Mouse (Mus musculus): ENCODE data around the gene Got2.

The Got2 gene

DNA sequence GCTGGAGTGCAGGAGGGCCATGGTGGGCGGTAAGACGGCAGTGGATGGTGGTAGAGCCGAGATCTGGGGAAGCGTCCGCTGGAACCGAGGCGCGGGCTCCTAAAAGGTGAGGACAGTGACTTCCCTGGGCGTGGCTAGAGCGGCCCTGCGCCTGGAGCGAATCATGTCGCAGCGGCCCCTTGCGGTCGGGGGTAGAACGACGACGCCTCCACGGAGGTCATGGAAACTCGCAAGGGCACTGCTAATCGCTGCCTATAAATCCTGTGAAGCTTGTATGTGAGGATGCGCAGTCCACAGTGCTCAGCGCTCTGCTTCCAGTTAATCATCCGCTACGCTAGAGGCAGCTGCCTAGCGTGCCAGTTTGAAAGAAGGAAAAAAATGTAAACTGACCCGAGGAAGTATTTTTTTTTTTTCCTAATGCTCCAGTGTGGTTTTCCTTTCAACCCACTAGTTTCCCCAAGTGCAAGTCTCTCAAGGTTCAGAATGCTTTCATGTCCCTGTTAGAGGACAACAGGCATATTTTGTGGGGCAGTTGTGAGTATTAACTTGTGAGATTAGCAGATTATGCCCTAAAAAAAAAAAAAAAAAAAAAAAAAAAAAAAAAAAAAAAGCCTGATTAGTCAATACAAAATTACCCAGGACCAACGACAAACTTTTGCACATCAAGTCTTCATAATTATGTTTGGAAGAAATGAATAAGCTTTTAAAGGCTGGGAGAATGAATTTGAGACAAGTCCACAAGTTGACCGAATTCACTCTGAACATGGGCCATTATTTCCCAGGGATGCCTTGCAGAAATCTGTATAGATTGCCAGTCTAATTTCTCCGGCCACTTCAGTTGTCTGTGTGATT lies at the start of gene Got2:
Gene Got2 (minus strand): TSS at position 263 of the 852 bp plus-strand sequence.
- DNase-seq (ENCODE audit: low read depth, low spot score) = peak; percentile 86

- DNase-seq (ENCODE audit: low read depth, low spot score) = no peak
Observed at GRCm38 (mm10) chr8:95932841-95933240, 44.5 kb upstream of the Got2 start.

GRCm38 (mm10) chr8:95929821-95930220 lies 41.5 kb upstream of the Got2 start:
- DNase-seq (ENCODE audit: low read depth, low spot score) = no peak

DNA sequence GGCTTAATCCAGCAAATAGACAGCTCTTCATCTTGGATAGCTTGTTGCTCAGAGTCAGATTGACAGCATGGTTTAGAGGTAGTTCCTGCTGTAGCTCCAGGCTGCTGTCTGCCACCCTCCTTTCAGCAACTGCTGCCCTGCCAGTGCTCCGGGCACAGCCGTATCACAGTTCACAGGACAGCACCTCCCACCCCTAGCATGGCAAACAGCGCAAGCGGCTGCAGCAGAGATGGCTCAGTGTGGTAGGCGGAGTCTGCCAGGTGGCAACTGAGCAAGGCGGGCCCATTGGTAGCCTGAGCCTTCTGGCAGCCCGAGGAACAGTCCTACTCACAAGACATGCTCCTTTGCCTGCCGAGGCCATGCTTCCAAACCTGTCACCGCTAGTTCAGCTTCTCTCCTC lies 27.8 kb upstream of the Got2 start:
- peak; percentile 17 for DNase-seq (ENCODE audit: low read depth, low spot score)

DNA sequence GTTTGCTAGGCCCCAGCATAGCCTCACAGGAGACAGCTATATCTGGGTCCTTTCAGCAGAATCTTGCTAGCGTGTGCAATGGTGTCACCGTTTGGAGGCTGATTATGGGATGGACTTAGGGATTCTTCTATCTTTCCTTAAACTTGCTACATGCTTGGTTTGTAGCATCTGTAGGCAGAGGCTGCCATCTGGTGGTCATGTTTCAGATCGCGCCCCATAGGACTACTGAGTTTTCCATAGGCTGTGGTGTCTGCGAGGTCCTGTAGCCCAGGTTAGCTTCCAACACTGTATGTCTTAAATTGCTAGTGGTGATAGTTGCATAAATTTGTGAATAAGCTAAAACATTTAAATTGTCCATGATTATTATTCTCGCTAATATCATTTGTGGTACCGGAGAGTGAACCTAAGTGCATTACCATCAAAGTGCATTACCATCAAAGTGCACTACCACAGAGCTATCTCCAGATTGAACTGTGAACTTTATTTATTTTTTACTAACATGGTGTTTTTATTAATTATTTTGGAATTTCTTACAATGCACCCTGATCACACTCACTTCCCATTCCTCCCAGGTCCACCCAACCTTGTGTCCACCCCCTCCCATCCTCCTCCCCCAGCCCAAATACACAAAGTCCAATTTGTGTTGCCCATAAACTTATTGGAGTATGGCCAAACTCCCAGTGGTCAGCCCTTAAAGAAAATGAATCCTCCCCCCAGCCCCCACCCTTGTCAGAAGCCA lies 26.7 kb upstream of the Got2 start:
- peak; percentile 61 for DNase-seq (ENCODE audit: low read depth, low spot score)

GRCm38 (mm10) chr8:95911240-95911639 lies 22.9 kb upstream of the Got2 start:
- DNase-seq (ENCODE audit: low read depth, low spot score) = no peak

GRCm38 (mm10) chr8:95907885-95908284 lies 19.5 kb upstream of the Got2 start:
- DNase-seq (ENCODE audit: low read depth, low spot score) = no peak

GRCm38 (mm10) chr8:95906738-95907137 lies 18.4 kb upstream of the Got2 start:
- no peak for DNase-seq (ENCODE audit: low read depth, low spot score)

DNA sequence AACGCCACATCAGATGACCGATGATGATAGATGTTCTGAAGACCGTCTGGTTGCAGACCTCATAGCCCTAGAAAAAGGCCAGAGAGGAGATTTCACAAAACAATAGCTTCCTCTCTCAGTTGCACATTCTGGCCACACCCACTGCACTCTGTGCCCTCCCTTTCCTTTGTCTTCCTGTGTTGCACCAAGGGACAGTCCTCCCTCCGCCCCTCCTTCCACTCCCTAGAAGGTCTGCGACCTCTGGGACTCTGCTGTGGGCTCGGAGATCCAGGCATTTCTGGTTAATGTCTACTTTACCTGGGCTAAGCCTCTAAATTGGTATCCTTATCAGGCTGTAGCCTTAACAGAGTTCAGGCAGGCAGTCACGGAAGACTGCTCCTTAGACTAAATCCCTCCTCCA lies 13.5 kb upstream of the Got2 start:
- no peak for DNase-seq (ENCODE audit: low read depth, low spot score)

DNA sequence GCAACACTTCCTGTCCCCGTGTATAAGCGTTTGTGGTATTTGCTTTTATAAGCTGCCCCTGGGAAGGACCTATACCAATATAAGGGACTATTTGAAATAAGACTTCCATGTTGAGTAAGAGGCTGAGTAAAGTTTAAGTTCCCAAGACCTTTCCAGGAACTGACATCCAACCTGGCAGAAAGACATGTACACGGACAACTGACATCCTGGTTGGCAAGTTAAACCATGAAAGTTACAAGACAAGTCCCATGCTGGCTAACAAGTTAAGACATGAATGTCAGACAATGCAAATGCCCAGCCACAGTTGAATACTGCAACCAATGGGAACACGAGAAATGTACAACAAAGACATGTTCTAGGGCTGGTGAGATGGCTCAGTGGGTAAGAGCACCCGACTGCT lies 5.4 kb upstream of the Got2 start:
- DNase-seq (ENCODE audit: low read depth, low spot score) = no peak

DNA sequence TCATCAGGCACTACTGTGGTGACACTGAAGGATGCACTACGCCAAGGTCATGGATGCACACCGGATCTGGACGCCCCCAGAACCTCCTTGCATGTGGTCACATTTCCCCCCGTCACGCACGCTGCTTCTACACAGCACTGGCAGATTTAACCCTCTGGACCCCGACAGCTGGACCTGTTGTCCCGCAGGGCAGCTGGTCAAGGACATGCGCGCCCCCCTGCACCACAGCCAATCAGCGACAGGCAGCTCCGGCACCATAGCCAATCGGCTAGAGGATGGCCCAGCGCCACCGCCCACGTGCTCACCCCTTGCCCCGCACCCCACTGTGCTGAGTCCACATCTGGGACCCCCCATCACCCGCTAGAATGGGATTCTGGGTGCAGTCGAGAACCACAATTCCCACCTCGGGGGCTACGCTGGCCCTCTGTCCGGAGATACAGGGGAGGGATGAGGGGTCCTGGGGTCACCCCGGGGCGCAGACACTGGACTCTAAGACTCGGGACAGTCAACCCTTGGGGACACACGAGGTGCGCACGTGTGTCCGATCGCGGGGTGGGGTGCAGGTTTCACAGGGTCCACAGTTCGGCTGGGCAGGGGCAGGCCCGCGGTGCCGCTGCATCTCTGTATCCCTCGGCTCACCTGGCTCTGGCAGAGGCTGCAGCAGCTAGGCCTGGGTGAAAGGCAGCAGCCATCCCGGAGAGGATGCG lies 616 bp downstream of the Got2 start:
- peak; percentile 49 for DNase-seq (ENCODE audit: low read depth, low spot score)

DNA sequence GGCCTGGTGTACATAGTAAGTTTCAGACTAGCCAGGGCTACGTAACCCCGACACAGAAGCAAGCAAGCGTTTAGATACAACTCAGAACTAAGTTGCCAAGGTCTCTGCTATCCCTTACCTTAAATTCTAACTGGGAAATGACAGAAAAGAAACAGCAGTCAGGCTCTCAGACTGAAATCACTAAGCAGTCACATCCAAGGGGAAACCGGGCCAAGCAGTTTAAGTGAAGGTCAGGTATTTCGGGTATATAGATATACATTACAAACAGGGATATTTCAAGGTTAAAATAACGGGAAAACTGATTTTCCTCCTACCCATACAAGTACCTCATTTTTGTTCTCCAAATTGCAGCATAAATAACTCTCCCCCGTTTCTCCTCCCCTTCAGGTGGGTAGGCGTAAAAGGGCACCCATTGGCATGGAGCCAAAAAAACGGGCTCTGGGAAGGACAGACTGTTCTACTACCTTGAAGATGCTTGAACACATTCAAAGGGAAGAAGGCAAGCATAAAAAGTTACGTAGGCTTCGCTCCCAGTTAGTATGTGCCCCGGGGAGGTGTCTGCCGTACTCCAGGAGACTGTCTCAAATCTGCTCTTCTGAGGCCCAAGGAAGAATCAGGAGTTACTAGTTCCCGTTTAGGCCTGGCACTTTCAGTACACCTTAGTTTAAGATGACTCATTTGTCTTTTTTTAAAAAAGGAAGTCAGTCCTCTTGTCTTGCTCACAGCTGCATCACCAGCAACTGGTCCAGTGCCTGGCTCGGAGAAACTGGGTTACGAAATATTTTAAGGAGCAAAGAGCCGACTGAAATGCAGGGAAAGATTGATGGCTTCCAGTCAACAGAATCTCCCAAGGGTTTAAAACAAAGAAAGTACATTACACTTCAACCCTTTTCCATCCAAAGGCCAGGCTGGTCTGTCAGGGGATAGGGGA lies 1.4 kb downstream of the Got2 start:
- no peak for DNase-seq (ENCODE audit: low read depth, low spot score)

- no peak for DNase-seq (ENCODE audit: low read depth, low spot score)
Observed at GRCm38 (mm10) chr8:95885966-95886365, 2.4 kb downstream of the Got2 start.

- DNase-seq (ENCODE audit: low read depth, low spot score) = no peak
Observed at GRCm38 (mm10) chr8:95885271-95885841, 3.0 kb downstream of the Got2 start.

DNA sequence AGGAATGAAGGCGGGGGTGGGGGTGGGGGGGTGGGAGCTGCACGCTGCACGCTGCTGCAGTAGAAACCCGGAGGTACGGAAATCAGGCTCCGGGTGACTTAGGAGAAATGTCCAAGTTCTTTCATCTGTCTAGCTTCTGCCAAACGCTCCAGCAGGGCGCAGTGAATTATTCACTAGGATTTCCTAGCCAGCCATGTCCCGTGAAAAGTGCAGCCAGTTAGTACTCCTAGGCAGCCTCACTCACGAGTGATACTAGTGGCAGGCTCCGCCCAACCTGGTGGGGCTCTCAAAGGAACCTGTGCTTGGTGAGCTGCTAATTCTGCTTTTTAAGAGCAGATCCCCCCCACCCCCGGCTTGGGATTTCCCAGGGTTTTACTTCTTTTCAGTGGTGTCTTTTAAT lies 3.9 kb downstream of the Got2 start:
- no peak for DNase-seq (ENCODE audit: low read depth, low spot score)

DNA sequence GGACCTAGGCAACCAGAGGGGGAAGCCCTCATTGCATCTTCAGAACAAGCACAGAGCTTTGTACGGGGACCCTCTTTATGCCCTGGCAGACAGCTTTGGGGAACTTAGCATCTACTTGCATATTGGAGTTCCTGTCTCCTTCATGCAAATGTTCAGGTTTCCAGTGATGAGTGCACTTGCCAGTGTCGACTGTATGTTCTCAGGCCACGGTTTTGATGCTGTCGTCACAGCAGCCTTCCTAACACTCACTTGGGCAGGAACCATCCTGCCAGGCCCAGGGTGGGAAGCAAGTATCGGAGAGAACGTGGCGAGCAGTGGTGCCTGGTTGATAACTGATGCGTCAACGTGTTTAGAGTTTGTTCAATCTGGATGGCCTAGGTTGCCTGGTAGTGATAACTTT lies 6.2 kb downstream of the Got2 start:
- no peak for DNase-seq (ENCODE audit: low read depth, low spot score)

GRCm38 (mm10) chr8:95881576-95881975 lies 6.8 kb downstream of the Got2 start:
- DNase-seq (ENCODE audit: low read depth, low spot score) = no peak

DNA sequence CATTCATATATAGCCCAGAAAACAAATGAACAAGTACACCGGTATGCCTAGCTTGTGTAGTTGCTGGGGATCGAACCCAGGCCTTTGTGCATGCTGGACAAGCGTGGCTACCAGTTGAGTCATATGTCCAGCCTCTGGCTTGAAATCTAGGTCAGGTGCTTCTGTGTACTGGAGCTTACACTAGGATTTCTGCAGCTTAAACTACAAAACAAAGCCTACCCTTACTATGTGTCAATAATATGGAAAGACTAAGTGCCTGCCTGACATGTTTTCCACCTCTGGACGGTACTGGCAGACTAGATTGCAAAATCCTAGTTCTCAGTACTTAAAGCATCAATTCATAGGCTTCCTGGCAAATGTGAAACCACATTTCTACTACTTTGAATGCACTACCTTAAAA lies 8.5 kb downstream of the Got2 start:
- DNase-seq (ENCODE audit: low read depth, low spot score) = no peak

GRCm38 (mm10) chr8:95878176-95878962 lies 10.0 kb downstream of the Got2 start:
- DNase-seq (ENCODE audit: low read depth, low spot score) = no peak

DNA sequence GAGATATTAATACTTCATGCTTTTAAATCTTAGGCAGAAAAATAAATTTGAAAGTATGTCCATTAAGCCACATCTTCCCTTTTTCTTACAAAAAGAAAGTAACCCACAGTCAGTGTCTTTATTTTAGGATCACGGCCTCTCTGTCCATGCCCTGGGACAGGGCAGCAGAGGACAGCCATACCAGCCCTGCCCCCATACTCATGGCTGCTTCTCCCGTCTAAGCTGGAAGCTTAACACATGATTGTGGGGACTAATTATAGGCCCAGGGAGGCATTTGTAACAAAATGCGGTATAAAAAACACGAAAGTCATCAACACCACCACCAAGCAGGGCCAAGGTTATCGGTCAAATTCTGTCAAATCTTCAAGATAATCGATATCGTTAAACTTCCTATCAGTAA lies 13.1 kb downstream of the Got2 start:
- no peak for DNase-seq (ENCODE audit: low read depth, low spot score)

Measured in telencephalon, adult 2 months (tissue).